Mouse (Mus musculus): Measurements from ENCODE around the gene Lsm5.

The Lsm5 gene

DNA sequence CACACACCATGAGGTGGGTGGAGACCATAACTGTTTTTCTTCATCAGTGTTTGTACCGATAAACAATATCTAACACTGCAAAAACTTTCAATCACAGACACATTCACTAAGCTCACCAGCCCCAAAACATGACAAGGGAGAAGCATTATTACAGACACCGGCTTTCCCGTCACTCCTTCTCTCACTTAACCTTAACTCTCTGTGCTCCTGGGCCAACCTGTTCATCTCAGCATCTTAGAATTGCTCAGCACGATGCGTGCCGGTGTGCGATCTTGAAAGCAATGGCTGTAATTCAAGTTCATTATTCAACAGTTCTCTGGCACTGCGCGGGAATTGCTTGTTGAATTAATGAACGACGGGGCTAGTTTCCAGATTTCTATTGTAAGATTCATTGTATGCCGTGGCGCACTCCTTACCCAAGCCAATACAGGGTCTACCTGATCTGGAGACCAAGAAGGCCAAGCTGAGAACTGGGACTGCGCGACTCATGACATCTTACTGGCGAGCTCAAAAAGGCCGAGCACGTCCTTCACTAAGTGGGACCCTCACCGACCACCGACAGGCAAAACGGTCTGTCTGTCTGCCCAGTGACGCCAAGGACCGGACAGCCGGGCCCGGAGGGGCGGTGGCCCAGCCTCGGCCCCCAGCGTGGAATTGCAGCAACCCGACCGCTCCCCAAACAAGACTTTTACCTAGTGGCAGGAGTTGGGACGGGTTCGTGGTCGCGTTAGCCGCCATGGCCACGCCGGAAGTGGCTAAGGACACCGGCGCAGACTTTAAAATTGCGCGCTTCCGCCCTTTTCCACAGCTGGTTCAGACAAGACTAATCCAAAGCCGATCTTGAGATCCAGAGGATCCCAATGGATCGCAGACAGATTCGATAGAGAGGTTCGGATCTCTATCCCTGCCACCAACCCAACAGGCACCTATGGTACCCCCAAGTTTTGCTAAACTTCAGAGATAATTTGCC lies at the start of gene Lsm5:
TSS of gene Lsm5 (minus strand) at position 780 of the 970 bp plus-strand sequence.
- DNase-seq = peak; percentile 77

DNA sequence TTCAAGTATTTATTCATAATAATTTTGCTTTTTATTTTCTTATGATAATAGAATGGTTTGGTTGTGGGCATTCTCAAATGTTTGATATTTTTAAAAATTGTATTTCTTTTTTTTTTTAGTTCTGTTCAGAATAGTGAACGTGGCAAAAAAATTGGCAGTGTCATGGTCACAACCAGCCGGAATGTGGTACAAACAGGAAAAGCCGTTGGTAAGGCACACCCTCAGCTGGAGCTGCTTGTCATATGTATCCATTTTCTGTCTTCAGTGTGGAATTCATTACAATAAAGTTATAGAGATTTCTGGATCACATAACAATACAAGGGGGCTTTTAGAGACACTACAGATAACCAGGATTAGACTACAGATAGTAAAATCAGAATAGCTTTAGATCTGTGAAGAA lies 49.2 kb upstream of the Lsm5 start:
- no peak for DNase-seq

DNA sequence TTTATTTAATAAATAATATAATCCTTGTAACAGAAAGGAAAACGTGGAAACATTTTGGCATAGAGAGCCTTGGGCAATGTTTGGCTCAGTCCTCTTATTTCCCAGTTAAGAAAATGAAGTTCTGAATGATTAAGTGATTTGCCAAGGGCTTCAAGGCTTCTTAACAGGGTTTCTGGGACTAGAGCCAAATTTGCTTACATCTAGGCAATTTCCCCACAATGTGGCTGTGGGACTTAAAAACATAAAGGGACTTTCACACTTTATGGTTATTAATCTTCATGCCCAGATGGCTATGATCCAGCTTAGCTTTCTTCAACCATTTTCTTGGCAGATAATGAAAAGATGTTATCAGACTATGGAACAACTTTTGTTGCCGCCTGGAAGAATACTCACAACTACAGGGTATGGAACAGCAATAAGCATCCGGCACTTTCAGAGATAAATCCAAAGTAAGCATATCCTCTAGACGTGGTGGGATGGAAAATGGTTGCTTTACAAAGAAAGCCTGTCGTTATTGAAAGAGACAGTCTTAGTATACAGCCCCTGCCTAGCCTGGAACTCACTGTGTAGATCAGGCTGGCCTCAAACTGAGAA lies 41.5 kb upstream of the Lsm5 start:
- no peak for DNase-seq

DNA sequence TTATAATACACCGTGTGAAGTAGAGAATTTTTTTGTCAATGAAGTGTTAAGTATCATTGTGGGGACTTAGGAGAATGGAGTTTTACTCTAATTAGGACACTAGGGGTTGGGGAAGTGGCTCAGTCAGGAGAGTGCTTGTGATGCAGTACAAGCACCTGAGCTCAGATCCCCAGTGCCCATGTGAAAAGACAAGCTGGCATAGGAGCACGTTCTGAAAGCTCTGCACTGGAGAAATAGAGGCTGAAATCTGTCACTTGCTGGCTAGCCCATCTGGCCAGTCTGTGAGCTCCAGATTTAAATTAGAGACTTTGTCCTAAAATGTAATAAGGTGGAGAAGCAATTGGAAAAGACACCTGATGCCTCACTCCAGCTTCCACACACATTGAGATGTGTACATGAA lies 28.0 kb upstream of the Lsm5 start:
- DNase-seq = no peak

DNA sequence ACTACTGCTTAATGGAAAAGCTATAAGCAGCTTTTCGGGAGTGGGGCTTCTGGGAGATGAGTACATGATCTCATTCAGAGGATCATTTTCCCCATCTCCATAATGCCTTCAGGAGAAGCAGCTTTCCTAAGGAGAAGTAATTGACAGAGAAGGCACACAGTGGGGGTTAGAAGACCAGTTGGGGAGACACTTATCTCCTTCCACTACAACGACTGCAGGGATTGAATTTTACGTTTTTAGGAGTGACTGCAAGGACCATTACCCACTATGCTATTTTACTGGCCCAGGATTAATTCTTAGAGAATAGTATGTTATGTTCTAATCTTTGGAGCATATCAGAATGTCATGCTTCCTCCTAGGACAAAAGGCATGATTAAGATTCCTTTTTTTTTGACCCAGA lies 16.4 kb upstream of the Lsm5 start:
- no peak for DNase-seq

DNA sequence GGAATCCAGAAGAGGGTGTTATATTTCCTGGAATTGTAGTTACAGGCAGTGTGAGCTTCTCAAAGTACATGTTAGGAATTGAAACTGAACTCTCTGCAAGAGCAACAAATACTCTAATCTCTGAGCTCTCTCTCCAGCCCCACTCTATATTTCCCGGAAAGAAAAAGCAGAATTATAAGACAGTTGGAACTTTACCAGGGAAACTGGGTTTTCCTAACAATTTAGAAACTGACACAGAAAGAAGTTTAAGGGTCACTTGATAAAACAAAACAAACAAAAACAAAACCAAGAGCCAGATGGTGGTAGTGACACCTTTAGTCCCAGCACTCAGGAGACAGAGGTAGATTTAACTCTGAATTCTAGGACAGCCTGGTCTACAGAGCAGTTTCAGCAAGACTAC lies 14.6 kb upstream of the Lsm5 start:
- DNase-seq = no peak

DNA sequence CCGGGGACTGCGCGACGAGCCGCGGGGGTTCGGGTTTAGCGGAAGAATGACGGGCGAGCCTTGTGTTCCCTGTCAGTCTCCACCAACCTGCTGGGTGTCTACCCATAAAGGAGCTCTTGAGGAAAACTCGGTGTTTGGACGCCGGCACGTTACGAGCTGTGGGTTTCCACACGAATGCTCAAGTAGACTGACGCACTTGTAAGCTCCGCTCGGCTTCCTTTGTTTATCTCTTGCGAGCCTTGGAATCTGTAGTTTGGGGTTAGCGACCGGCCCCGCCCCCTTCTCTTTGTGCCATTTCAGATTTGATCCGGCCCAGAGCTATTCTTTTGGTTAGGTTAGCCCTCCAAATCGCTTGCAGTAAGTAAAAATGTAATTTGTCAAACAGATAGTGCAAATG lies 10.8 kb upstream of the Lsm5 start:
- DNase-seq = no peak

DNA sequence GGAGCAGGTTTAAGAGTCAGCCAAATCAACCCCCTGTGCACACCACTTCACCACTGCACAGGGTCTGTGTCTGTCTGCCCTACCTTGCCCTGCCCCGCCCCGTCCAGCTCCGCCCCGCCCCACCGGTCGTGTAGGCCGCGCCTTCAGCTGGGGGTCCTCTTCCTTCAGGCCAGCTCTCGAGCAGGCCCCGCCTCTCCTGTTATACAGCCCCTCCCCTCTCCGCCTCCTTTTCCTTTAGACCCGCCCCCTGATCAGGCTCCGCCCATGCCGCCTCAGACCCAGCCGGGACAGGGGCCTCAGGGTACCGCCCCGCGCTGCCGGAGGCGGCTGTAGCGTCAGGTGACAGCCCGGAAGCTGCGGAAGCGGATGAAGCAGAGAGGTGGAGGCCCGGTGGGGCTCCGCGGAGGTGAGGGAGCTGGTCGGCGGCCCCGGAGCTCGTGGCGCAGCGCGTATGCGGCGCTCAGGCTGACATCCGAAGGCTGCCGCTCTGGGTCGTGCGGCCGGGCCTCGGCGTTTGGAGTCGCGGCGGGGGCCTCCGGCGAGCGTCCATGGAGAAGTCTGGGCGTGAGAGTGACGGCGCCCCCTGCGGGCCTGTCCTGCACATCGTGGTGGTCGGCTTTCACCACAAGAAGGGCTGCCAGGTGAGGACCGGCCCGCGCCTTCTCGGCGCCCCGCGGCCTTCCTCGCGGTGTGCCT lies 10.2 kb upstream of the Lsm5 start, which contains the start of gene Avl9:
TSS of gene Avl9 (plus strand) at position 326 of the 696 bp plus-strand sequence.
- DNase-seq = peak; percentile 98

DNA sequence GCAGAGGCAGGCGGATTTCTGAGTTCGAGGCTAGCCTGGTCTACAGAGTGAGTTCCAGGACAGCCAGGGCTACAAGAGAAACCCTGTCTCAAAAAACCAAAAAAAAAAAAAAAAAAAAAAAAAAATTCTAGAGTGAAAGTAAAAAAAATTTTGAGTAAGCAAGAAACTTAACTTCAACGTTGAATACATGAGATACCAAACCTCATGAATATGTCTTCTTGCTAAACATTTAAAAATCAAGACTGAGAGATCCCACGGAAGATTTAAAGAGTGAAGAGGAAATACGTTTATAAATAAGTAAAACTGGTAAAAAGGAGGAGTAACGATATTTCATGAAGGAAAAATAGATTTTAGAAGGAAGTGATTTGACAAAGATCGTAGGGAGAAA lies 9.7 kb upstream of the Lsm5 start:
- no peak for DNase-seq

DNA sequence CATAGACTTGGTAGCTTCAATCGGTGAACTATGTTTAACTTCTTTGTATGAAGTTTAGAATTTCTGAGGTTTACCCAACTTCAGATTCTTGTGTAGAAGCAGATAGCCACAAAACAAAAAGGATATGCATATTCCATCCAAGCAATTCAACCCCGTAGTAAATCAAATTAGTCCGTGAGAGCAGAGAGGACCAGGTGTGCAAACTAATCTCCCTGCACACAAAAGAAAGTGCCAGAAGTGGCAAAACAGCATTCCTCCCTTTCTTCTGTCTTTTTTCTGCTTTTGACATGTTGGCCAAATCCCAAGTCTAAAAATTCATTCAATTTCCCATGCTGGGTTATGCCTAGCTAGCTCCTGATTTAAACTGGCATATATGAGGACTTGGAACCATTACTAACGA lies 12.1 kb downstream of the Lsm5 start:
- DNase-seq = no peak

DNA sequence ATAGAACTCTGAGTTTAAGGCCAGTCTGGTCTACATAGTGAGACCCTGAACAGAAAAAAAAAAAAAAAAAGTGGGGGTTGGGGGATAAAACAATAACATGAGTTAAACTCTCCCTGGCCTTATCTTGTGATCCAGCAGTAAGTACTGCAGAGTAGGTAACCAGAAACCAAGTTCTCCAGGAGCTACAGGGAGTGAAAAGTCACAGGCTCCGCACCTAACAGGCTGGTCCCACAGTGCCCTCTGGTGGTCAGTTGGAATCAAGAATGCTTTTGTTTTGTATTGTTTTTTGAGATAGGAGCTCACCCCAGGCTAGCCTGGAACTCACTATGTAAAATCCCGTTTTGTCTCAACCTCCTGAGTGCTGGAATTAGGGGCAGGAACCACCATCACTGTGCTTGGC lies 13.3 kb downstream of the Lsm5 start:
- DNase-seq = peak; percentile 29

DNA sequence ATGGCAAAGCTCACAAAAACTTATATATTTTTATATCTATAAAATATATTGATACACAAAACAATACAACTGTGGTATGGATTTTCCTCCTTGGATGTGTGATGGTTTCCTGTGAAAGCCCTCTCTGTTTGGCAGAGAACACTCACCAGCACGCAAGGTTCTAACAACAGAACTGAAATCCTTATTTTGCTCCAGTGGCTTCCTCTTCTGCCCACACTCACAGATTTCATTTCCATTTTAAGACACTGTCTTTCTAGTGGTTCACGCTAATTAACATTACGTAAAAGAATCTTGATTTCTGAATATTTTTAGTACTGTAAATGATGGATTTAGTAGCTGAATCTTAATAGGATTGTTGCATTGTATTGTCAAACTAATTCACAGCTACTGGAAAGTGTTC lies 16.3 kb downstream of the Lsm5 start:
- DNase-seq = no peak

DNA sequence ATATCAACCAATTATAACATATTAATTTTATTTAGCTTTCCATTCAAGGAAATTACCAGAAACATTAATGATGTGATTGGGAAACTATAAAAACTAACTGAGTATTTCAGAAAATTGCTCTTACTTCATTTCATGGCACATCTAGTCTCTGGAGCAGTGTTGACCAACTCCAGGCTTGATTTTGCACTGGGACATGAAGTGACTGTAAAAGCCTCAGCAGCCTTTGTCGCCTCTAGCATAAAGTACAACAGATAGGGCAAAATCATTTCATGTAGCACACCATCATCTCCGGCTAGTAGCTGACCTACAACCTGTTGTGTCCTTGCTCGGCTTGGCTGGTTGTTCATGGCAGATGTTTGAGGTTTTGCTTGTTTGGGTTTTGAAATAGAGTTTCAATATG lies 40.1 kb downstream of the Lsm5 start:
- DNase-seq = no peak

DNA sequence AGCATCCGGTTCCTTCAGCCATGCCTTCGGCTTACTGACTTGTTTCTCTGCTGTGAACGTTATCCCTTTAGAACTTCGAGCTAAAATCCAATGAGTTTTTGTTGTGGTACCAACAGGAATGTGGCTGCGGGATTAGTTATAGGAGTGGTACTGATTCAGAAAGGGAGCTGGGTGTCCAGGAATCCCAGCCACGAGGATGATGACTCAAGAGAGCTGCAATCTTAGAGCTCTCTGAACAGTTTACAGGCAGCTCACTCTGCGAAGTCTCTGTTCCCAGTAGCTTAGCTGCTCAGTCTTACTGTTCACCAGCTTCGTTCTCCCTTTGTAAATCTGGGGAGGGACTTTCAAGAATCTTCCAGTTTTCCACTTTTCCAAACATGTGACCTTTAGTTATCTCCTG lies 49.1 kb downstream of the Lsm5 start:
- no peak for DNase-seq

DNA sequence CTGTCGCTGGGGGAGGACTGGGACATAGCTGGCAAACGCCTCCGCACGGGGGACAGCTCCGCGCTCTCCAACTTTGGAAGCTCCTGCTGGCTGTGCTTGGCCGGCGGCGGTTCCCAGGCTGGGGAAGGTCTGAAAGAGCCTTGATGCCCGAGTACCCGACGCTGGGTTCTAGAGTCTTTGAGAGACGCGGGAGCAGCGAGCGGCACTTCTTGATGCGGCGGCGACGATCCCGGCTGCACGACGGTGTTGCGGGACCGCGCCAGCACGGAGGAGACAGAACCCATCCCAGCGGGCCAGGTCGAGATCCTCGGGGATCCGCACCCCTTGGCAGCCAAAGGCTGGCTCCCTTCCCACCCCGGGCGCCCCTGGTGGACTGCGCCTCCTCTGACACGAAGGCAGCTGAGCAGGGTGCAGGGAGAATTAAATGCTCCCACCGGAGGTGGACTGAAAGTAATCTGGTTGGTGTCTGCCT lies 52.4 kb downstream of the Lsm5 start:
- no peak for DNase-seq
